Mouse (Mus musculus): Measurements from ENCODE around the gene Prkcb. TPM values are rescaled to one million over a fixed set of nuclear protein-coding genes. Genes with fewer than 3 reads are reported as not detected.

Gene Prkcb
- polyA plus RNA-seq, 1 experiment from 2014 or later: 3.3 TPM

GRCm38 (mm10) chr7:122256722-122257121 lies 31.8 kb upstream of the Prkcb start:
- Histone ChIP-seq H3K4me1 (replicated peaks) (no peaks in the 10 kb centered on the region; the same call in 1 of the 2 replicates), H3K36me3 (no peaks in the 10 kb centered on the region), H3K9ac (no peak overlapping the region), H3K27me3 (no peaks in the 10 kb centered on the region), H3K9me3 (replicated peaks) (no peaks in the 10 kb centered on the region), H3K27ac (no peak overlapping the region), H3K4me3 (no peak overlapping the region), H3K4me2 (no peak overlapping the region)
- ATAC-seq (replicated peaks; ENCODE audit: insufficient number of reproducible peaks, insufficient read depth, low FRiP score, low read depth): no peak
- 68% methylated on average over 7 of the region's 7 CpGs for WGBS

DNA sequence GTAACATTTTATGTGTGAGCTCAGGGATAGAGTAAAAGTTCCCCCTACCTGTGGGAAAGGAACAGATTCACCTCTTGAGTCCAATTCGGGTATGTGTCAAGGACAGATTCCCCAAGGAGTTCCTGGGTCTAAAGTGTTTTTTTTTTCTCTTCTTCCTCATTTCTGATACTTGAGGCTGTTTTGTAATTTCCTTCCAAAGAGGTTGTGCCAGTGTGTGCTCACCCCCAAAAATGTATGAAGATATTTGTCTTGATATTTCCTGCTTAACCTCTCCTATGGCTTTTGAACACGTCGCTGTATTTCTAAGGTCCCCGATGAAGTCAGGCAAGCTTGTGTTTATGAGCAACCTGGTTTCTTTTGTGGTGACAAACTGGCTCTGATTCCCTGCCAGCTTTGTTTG lies 30.0 kb upstream of the Prkcb start:
- Histone ChIP-seq H3K4me3 (no peak overlapping the region), H3K9ac (no peak overlapping the region), H3K4me2 (no peak overlapping the region), H3K9me3 (replicated peaks) (no peaks in the 10 kb centered on the region), H3K27me3 (no peaks in the 10 kb centered on the region), H3K36me3 (no peaks in the 10 kb centered on the region), H3K27ac (no peak overlapping the region), H3K4me1 (replicated peaks) (no peaks in the 10 kb centered on the region)
- ATAC-seq (replicated peaks; ENCODE audit: insufficient number of reproducible peaks, insufficient read depth, low FRiP score, low read depth): no peak
- WGBS: 81% methylated on average over 4 of the region's 4 CpGs

DNA sequence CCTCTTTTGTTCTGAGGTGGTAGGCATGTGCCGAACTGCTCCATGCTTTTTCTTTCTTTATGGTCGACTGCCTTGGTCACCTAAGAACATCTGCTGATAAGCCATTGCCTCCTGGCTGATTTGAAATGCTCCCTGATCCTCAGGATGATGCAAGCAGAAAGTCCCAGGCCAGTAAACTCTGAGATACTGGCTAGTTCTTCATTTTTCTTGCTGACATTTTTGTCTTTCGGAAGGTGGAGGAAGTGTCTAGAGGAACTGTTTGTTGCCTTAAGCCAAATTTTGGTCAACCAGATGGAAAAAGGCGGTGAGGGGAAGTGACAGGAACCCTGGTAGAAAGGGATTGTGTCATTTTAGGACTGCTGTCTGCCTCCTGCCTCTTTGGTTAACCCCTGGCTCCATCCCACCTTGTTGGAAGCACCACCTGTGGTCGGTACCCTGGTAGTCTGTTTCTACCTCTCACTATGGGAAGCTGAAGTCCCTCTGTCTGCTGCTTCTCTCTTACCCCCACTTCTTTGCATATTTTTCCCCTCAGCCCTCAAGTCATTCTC lies 28.4 kb upstream of the Prkcb start:
- WGBS: 79% methylated on average over 5 of the region's 5 CpGs
- Histone ChIP-seq H3K36me3 (no peaks in the 10 kb centered on the region), H3K9me3 (replicated peaks) (no peaks in the 10 kb centered on the region), H3K9ac (no peak overlapping the region), H3K4me2 (no peak overlapping the region), H3K27me3 (no peaks in the 10 kb centered on the region), H3K4me1 (replicated peaks) (no peaks in the 10 kb centered on the region), H3K4me3 (no peak overlapping the region), H3K27ac (no peak overlapping the region)
- no peak for ATAC-seq (replicated peaks; ENCODE audit: insufficient number of reproducible peaks, insufficient read depth, low FRiP score, low read depth)

DNA sequence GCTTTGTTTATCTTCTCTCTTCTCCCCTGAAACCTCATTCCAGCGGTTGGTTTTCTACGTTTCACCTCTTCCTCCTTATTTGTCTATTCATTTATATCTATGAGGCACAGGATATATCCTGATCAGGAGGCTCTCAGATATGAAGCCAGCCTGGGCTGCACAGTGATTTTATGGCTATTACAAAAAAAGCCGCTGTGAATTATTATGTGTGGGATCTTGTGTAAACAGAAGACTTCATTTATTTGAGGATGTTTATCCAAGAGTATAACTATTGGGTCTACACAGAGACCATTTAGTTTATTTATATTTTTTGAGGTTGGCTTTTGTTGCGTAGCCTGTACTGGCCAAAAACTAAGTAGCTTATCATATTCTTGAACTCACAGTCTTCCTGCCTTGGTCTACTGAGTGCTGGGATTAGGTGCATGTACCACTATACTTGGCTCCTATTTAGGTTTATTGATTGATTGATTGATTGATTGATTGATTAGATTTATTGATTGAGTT lies 19.5 kb upstream of the Prkcb start:
- Histone ChIP-seq H3K36me3 (no peaks in the 10 kb centered on the region), H3K27me3 (no peaks in the 10 kb centered on the region), H3K4me1 (replicated peaks) (no peaks in the 10 kb centered on the region), H3K27ac (no peak overlapping the region), H3K4me3 (no peak overlapping the region), H3K9me3 (replicated peaks) (no peaks in the 10 kb centered on the region), H3K9ac (no peak overlapping the region), H3K4me2 (no peak overlapping the region)
- WGBS: 64% methylated on average over 4 of the region's 4 CpGs
- ATAC-seq (replicated peaks; ENCODE audit: insufficient number of reproducible peaks, insufficient read depth, low FRiP score, low read depth): no peak

DNA sequence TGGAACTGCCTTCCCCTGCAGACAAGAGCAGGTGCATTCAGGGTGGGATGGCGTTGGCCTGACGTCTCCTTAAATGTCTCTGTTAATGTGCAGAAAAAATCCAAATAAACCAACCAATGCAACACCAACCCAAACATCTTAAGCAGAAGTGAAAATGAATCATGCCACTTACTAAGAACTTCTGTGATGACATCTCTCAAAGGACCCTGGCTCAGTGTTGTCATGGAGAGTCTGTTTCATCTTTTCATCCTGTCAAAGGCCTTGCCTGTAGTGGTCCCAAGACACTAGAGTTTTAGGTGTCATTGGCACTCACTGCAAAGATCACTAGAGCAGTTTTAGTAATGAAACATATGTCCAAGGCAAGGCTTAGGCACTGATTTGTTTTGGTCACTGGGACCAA lies 16.2 kb upstream of the Prkcb start:
- ATAC-seq (replicated peaks; ENCODE audit: insufficient number of reproducible peaks, insufficient read depth, low FRiP score, low read depth): no peak
- Histone ChIP-seq H3K9ac (no peak overlapping the region), H3K4me3 (no peak overlapping the region), H3K4me1 (replicated peaks) (no peaks in the 10 kb centered on the region), H3K27ac (no peak overlapping the region), H3K27me3 (0 out of 2 replicates have a peak, but pooled peaks cover 3% of the 10 kb centered on the region), H3K36me3 (no peaks in the 10 kb centered on the region), H3K4me2 (no peak overlapping the region), H3K9me3 (replicated peaks) (no peaks in the 10 kb centered on the region)
- 84% methylated on average over 2 of the region's 2 CpGs for WGBS

DNA sequence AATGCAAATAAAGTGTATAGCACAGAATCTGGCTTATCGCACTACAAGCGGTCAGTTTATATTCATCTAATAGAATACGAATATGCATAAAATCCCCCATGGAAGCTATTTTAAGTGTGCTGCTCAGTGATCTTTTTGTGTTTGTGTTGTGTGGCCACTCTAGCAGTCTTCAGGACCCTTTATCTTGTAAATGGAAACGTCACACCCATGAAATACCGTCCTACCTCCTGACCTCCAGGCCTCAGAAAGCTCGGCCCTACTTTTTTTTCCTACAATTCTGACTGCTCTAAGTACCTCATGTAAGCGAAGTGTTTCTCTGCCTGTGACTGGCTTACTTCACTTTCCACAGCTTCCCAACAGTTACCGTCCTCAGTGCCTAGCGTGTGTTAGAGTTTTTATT lies 9.0 kb upstream of the Prkcb start:
- Histone ChIP-seq H3K4me1 (replicated peaks) (no peaks in the 10 kb centered on the region), H3K9ac (no peak overlapping the region), H3K27me3 (peaks cover 7% of the 10 kb centered on the region; the same call in 1 of the 2 replicates), H3K9me3 (replicated peaks) (no peaks in the 10 kb centered on the region), H3K36me3 (no peaks in the 10 kb centered on the region), H3K4me3 (no peak overlapping the region), H3K27ac (no peak overlapping the region), H3K4me2 (no peak overlapping the region)
- ATAC-seq (replicated peaks; ENCODE audit: insufficient number of reproducible peaks, insufficient read depth, low FRiP score, low read depth): no peak
- 79% methylated on average over 9 of the region's 9 CpGs for WGBS

DNA sequence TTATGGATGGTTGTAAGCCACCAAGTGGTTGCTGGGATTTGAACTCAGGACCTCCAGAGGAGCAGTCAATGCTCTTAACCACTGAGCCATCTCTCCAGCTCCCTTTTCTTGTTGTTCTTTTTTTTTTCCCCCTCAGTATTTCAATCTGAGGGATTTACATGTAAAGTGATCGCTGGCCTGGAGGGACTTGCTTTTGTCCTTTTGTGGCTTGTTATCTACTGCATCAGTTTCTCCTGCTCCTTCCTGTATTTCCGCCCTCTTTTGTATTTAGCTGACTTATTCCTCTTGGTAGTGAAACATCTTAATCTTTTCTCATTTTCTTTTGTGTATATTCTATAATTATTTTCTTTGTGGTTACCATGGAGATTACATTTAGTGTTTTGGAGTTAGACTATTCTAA lies 8.2 kb upstream of the Prkcb start:
- Histone ChIP-seq H3K4me2 (no peak overlapping the region), H3K9ac (no peak overlapping the region), H3K27ac (no peak overlapping the region), H3K4me1 (replicated peaks) (no peaks in the 10 kb centered on the region), H3K27me3 (peaks cover 7% of the 10 kb centered on the region; the same call in 1 of the 2 replicates), H3K4me3 (no peak overlapping the region), H3K36me3 (no peaks in the 10 kb centered on the region), H3K9me3 (replicated peaks) (no peaks in the 10 kb centered on the region)
- 59% methylated on average over 2 of the region's 2 CpGs for WGBS
- no peak for ATAC-seq (replicated peaks; ENCODE audit: insufficient number of reproducible peaks, insufficient read depth, low FRiP score, low read depth)

GRCm38 (mm10) chr7:122282584-122282983 lies 6.0 kb upstream of the Prkcb start:
- Histone ChIP-seq H3K4me3 (no peak overlapping the region), H3K27ac (no peak overlapping the region), H3K9me3 (replicated peaks) (no peaks in the 10 kb centered on the region), H3K27me3 (peaks cover 10% of the 10 kb centered on the region; the same call in 1 of the 2 replicates), H3K4me2 (no peak overlapping the region), H3K36me3 (no peaks in the 10 kb centered on the region), H3K4me1 (replicated peaks) (no peaks in the 10 kb centered on the region; the same call in 1 of the 2 replicates), H3K9ac (no peak overlapping the region)
- 61% methylated on average over 2 of the region's 2 CpGs for WGBS
- no peak for ATAC-seq (replicated peaks; ENCODE audit: insufficient number of reproducible peaks, insufficient read depth, low FRiP score, low read depth)

GRCm38 (mm10) chr7:122287217-122287616 lies 1.3 kb upstream of the Prkcb start:
- 37% methylated on average over 1 of the region's 1 CpGs for WGBS

DNA sequence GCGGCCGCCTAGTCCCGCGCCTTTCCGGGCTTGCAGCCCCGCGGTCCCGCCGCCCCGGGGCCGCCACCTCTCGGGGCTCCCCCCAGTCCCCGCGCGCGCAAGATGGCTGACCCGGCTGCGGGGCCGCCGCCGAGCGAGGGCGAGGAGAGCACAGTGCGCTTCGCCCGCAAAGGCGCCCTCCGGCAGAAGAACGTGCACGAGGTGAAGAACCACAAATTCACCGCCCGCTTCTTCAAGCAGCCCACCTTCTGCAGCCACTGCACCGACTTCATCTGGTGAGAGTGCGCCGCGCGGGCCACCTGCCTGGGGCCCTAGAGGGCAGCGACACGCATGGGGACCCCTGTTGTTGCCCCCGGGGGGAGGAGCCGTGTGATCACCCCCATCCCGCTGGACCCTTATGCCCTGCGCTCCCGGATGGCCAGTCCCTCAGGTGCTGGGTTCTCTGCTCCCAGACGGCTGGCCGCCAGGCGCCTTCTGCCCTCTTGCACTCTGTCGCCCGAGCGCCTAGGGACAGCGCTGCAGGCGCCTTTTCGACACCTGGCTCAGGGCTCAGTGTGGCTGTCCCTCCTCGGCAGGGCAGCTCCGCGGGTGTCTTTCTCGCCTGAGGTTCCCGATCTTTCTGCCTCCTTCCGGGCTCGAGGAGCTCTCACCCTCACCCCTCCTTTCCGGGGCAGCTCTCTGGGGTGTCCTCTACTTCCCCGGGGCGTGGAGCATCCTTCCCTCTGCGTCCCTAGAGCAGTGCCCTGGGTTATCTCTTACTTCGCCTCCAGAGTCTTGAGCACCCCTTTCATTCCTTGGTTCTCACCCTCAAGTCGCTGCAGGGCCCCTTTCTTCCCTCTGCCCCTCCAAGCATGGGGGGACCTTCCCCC lies 926 bp downstream of the Prkcb start:
- Histone ChIP-seq H3K27me3 (peaks cover 42% of the 10 kb centered on the region), H3K9me3 (replicated peaks) (no peaks in the 10 kb centered on the region), H3K4me2 (peak overlapping the region; percentile 92), H3K9ac (peak overlapping the region; percentile 32), H3K4me3 (peak overlapping the region; percentile 60), H3K4me1 (replicated peaks) (peaks cover 17% of the 10 kb centered on the region), H3K36me3 (no peaks in the 10 kb centered on the region), H3K27ac (no peak overlapping the region)
- under 1% methylated on average over 64 of the region's 66 CpGs for WGBS
- ATAC-seq (replicated peaks; ENCODE audit: insufficient number of reproducible peaks, insufficient read depth, low FRiP score, low read depth): peak; percentile 51

More at GRCm38 (mm10) chr7:122287217-122287616, 1.3 kb upstream of the Prkcb start:
- Histone ChIP-seq H3K9ac (no peak overlapping the region), H3K4me3 (no peak overlapping the region), H3K4me1 (replicated peaks) (peaks cover 17% of the 10 kb centered on the region), H3K27ac (no peak overlapping the region), H3K4me2 (no peak overlapping the region), H3K9me3 (replicated peaks) (no peaks in the 10 kb centered on the region), H3K27me3 (peaks cover 42% of the 10 kb centered on the region), H3K36me3 (no peaks in the 10 kb centered on the region)
- no peak for ATAC-seq (replicated peaks; ENCODE audit: insufficient number of reproducible peaks, insufficient read depth, low FRiP score, low read depth)

DNA sequence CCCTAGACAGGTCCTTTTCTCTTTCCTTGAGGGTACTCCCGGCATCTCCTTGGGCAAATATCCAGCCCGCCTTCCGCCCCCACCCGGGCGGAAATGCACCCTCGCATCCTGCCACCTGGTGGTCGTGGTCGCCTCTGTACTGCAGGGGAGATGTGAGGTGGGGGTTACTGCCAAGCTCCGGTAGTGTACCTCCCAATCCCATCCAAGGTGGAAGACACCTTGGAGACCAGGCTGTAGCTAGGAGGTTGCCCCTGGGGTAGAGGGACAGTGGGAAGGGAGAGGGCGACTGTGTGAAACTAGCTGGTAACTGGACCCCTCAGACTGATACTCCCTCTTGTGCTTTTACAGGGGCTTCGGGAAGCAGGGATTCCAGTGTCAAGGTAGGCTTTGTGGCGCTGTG lies 1.6 kb downstream of the Prkcb start:
- ATAC-seq (replicated peaks; ENCODE audit: insufficient number of reproducible peaks, insufficient read depth, low FRiP score, low read depth): 0 out of 2 replicates have a peak, but pooled peaks have one; percentile 21
- Histone ChIP-seq H3K9ac (no peak overlapping the region; the same call in 1 of the 2 replicates), H3K4me1 (replicated peaks) (peaks cover 17% of the 10 kb centered on the region), H3K27ac (no peak overlapping the region), H3K4me3 (peak overlapping the region; percentile 60), H3K27me3 (peaks cover 42% of the 10 kb centered on the region), H3K4me2 (peak overlapping the region; percentile 92), H3K36me3 (no peaks in the 10 kb centered on the region), H3K9me3 (replicated peaks) (no peaks in the 10 kb centered on the region)
- 12% methylated on average over 12 of the region's 12 CpGs for WGBS
